Mouse (Mus musculus) thymus, postnatal 36 days (tissue): Measurements from ENCODE around the gene Brms1l.
A peak's percentile ranks its signal among the peaks of the same experiment; 100 is the strongest.
"Not testable (repeated sequence)": the region's sequence is repeated elsewhere in the genome, so short reads cannot be mapped to it uniquely, and the experiment has no call there.

ENCODE experiments used
- DNase-seq, 2 experiments: peaks; one replicate each; pipeline ENCODE4 v3.0.0; 2022; ENCODE audit warnings: mixed read lengths in 2 of 2

The Brms1l gene

DNA sequence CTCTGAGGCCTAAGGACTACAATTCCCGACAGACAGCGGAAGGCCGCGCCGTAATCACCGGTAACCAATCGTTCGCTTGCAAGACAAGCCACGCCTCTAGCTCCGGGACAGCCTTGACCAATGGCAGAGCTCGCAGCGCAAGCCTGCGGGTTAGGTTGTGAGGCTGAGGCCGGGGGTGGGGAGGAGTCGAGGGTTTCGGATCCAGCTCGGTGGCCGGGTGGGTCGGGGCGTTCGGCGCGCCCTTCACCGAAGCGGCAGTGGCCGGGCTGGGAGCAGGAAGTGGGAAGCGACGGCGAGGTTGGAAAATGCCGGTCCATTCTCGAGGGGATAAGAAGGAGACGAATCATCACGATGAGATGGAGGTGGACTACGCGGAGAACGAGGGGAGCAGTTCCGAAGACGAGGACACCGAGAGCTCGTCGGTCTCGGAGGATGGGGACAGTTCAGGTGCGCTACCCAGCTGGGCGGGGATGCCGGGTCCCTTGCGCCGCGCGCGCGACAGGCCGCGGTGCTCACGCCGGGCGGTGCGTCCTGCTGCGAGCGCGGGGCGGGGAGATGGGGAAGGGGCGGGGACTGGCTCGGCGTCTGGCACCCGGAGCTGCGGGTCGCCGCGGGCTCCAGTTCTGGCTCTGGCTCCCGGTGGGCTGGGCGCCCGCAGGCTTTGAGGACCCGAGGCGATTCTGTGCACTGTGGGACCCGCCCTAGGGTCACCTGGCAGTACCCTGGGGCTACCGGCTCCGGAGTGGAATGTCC is at the start of gene Brms1l:
Gene Brms1l (plus strand): TSS at position 126 of the 753 bp plus-strand sequence.
- DNase-seq = peak; percentile 94 to 97

DNA sequence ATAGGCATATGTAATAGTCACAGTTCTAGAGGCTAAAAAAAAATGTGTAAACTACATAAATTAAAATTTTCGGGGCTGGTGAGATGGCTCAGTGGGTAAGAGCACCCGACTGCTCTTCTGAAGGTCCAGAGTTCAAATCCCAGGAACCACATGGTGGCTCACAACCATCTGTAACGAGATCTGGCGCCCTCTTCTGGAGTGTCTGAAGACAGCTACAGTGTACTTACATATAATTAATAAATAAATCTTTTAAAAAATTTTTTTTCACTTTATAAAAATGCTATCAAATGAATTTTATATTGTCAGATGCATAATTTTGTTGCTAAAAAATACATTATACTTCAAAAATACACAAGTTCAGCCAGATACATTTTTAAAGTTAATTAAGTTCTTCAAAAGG is 41.6 kb upstream of the Brms1l start:
- DNase-seq = not testable (repeated sequence)

DNA sequence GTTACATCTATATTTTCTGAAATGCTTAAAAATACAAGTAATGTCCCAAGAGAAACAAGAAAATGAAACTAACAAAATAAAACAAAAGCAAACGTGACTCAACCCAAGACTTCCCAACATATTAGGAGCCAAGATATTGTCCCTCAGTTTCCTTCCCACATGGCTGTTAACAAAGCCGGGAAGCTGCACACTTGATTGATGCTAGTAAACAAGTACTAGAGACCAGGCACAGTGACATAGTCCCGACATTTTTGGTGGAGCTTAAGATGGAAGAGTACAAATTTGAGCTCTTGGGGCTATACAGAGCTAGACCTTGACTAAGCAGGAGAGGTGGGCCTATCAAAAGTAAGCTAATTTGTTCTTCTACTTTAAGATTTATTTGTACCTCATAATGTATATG is 39.0 kb upstream of the Brms1l start:
- DNase-seq = no peak

DNA sequence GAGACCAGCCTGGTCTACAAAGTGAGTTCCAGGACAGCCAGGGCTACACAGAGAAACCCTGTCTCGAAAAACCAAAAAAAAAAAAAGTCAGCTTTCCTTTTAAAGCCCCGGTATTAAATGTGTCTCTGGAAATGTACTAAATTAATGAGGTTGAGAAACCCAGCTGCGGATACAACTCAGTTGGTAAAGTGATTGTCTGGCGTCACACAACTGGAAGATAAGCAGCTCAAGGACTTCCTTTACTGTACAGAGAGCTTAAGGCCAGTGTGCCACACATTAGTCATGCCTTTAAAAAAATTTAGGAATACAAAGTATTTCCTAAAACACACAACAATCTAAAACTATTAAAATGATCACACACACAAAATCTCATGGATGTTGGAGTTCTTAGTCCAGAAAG is 37.4 kb upstream of the Brms1l start:
- DNase-seq = no peak

DNA sequence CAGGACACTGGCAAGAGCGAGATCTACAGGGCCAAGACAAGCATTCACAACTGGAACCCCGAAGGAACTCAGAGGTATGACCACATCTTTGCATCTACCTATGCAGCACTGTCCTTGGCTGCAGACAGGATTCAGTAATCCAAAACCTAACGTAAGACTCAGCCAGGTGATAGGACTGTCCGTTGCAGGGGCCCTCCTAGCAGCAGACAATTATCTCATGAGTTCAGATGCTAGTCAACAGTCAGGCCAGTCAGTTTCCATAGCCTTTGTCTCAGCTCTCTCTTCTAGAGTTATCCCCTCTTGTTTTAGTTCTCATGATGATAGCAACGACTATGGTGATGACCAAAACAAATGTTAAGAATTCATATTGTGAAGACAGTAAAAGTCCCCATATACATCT is 36.0 kb upstream of the Brms1l start:
- no peak for DNase-seq

DNA sequence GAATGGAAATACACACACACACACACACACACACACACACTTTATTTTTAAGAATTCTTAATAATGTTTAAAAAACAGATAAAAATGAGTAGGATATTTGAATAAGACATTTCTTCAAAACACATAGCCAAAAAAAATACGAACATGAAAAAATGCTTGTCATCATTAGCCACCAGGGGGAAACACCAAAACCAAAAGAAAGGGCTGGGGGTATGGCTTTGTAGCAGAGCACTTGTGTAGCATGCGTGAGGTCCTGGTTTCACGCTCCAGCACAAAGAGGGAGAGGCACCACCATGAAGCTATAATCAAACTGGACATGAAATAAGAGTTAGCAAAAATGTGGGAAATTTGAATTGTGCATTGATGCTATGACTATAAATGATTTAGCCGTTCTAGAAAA is 35.0 kb upstream of the Brms1l start:
- no peak for DNase-seq

DNA sequence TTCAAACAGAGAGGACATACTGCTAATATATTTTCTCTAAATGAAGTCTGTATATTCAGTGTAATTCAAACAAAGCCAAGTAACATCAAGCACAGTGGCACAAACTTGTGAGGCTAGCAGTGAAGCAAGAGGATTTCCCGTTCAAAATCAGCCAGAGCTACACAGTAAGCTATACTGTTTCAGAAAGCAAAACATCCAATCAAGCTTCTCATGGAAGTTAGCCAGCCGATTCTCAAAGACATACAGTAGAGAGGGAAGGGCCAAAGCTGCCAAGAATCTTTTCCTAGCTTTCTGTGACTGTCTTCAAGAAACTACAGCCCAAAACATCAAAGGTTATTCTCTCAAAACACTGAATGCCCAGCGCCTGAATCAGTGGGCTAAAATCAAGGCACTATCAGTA is 31.1 kb upstream of the Brms1l start:
- DNase-seq = no peak

DNA sequence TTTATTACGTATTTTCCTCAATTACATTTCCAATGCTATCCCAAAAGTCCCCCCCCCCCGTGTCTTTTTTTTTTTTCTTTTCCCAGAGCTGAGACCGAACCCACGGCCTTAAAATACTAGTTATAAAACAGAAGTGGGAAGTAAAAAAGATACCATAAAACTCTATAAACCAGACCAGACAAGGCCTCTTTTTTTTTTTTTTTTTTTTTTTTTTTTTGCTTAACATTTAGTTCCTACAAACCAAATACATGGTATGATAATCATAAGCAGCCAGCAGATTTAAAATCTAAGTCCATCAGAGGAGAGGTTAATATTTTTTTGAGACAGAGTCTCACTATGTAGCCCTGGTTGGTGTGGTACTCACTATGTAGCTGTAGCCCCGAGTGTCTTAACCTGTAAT is 19.6 kb upstream of the Brms1l start:
- no peak for DNase-seq

DNA sequence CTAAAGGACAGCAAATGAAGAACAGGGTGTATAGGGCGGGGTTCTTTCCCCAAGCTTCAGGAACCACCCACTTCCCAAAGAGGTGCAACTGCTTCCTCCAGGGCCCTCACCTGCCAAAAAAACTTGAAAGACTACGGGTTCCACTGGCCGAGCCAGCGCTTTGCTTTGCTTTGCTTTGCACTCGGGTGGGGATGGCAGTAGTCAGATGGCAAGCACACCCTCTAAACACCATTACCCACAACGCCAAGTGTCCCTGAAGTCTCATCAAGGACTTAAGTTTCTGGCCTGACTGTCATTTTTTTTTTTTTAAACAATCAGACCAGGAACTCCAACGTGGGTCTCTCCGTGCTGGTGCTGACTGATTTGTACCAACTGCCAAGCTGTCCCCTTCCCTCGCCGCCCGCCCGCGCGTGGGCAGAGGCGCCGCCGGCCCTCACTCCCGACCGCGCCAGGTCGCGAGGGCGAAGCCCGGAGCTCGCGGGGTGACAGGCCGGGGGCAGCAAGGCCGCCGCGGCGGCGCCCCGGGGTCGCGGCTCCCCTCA is 15.9 kb upstream of the Brms1l start:
- peak; percentile 32 to 40 for DNase-seq

DNA sequence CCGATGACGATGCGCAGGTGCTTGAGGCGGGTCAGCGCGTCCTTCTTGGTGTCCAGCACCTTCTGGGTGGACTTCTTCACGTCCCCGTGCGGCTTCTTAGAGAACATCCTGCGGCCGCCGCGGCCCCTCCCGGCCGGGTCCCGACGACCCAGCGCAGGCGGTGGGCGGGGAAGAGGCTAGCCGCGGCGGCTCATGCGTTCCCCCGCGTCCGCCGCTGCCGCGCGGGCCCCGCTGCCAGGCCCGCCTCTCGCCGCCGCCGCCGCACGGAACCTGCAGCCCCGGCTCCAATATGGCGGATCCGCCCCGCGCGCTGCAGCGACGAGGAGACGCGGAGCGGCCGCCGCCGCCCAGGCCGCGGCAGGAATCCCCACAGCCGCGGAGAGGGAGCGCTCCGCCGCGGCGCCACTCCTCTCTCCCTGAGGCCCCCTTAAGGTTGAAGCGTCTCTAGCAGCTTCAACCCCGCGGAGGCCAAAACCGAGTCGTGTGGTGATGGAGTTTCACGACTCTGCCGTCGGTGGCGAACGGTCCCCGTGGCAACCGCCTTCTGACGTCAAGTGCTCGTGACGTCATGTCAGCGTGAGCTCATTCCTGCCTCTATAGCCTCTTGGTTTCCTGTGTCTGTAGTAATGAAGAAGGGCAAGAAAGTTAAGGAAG is 15.3 kb upstream of the Brms1l start, which contains the start of gene Ralgapa1:
Gene Ralgapa1 (minus strand): TSS at position 507 of the 654 bp plus-strand sequence.
- DNase-seq = peak; percentile 85 to 88

DNA sequence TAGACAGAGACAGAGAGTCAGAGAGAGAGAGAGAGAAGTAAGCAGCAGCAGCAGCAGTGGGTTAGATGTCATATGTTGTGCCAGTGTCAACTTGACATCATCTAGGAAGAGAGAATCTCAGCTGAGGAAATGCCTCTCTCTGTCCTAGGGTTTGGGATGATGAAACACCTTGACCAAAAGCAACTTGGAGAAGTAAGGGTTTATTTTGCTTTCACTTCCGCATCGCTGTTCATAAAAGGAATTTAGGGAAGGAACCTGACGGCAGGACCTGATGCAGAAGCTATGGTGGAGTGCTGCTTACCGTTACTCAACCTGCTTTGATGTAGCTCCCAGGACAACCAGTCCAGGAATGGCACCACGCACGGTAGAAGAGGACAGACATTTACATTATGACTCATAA is 12.1 kb upstream of the Brms1l start:
- DNase-seq = no peak

DNA sequence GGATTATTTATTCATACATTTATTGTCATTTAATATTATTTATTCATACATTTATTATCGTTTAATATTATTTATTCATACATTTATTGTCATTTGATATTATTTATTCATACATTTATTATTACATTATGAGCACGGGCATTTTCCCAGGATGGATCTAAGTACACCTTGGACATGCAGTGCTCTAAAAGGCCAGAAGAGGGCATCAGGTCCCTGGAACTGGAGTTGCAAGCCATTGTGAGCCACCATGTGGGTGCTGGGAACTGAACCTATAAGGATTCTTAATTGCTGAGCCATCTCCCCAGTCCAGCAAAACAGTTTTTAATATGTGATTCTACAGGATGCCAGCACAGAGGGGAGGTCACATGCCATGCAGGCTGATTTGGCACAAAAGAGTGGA is 10.6 kb upstream of the Brms1l start:
- no peak for DNase-seq

DNA sequence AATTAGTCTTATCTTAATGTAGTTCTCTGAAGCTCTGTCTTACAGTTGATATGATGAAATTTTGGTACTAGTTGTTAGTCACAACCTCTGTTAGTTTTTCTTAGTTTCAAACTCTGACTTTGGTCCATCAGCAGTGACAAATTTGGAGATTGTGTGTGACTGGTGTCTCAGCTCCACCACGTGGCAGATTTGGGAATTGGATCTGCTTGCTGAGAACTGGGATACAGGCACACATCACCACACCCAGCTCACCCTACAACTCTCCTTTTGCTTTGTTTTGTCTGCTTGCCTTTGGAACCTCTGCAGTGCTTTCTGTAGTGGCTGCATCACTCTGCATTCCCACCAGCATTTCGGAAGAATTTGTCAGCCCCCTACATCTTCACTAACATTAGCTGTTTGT is 5.0 kb upstream of the Brms1l start:
- peak; percentile 52 to 64 for DNase-seq

DNA sequence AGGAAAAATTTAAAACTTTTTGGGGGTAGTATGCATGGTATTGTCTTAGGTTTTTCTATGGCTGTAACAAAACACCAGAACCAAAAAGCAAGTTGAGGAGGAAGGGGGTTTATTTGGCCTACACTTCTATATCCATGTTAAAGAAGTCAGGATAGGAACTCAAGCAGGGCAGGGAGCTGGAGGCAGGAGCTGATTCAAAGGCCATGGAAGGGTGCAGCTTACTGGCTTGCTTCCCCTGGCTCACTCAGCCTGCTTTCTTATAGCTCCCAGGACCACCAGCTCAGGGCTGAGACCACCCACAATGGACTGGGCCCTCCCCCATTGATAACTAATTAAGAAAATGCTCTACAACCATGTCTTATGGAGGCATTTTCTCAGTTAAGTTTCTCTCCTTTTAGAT is 3.2 kb upstream of the Brms1l start:
- no peak for DNase-seq

DNA sequence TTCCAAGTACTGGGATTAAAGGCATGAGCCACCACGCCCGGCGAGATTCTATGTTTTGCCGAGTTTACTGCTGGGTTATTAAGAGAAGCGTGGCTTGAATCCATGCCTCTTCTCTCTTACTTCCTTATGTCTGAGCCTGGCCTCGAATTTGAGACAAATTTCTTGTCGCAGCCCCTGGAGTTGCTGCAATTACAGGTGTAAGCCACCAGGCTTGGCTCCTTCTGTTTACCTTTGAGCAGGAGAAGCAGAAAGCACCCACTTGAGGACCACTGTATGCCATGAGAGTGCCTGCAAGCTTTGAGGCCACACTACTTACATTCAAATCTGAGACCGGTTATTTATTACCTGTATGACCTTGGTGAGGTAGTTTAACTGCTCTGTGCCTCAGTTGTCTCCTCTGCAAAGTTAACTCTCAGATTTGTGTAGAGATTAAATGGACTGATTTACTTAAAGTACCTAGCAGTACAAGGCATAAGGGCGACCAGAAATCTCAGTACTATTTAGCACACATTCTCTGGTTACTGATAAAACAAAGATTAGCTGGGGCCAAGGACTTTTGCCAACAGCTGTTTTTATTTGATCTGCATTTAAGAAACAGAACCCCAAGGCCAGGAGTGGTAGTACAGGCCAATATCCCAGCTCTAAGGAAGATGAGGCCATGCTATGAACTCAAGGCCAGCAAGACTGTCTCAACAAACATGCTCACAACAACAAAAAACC is 2.1 kb upstream of the Brms1l start:
- DNase-seq = no peak

DNA sequence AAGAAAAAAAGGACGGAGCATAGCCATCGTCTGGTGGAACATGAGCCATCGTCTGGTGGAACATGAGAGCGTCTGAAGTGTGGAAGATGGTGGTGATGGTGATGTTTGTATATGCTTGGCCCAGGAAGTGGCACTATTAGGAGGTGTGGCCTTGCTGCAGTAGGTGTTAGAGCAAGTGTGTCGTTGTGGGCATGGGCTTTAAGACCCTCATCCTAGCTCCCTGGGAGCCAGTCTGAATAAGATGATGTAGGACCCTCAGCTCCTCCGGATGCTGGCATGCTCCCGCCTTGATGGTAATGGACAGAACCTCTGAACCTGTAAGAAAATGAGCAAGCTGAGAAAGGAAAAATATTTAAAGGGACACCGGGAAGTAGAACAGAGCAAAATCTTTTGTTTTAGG is 1.2 kb upstream of the Brms1l start:
- DNase-seq = no peak

DNA sequence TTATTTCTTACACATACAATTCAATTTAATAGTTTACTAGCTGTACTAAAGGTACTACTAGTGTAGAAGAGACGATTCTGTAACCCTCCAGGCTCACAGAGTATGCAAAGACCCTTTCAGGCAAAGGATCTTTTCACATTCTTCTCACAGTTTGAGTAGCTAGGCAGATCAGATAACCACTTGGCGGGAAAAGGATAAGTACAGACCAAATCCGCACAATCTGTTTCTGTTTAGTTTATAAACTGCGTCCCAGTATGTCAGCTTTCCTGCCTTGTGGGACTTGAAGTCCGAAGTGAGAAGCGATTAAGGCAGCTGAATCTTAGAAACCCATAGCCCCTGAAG is 296 bp upstream of the Brms1l start:
- DNase-seq = no peak

DNA sequence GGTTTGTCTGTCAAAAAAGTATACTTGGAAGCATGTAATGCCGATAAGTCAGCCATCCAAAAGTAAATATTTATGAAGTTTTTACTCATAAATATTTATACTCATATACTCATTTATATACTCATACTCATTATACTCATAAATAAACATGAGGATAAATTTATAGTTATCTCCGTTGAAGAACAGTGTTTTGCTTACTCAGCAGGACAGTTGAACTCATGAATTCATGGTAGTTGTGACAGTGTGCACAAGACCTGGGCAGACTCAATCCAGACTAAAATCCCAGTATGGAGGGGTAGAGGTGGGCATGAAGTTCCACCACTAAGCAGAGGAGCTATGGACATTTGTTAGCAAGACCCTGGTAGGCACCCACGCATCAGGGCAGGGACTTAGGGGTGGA is 1.4 kb downstream of the Brms1l start:
- DNase-seq = no peak

DNA sequence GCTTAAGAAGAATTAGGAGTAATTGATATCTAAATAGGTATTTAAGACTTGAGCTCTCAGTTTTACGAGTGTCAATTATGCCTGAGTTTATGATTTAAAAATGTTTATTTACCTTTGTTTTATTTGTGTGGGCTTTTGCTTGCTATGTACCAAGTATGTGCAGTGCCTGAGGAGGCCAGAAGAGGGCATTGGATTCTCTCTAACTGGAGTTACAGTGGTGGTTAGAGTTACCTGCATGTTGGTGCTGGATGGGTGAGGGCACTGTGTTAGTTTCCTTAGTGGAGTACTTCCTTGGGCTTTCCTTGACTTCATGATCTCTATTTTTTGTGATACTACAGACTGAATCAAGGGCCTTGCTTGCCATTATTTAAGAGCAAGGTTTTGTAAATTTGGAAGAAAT is 10.6 kb downstream of the Brms1l start:
- DNase-seq = peak; percentile 39

DNA sequence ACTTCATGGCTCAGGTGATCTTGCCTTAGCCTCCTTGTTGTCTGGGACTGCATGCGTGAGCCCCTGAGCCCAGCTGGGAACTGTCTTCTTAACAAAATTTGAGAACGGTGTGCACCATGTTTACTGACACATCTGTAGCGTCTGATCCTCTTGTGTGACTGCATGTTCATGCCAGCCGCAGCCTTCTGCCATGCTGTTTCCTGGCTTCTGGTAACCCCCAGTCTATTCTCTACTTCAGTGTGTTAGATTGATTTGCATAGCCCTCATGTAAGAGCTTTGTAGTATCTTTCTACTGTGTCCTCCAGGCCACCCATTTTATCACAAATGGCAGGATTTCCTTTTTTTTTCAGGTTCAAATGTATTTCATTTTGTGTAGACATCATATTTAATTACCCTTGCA is 11.7 kb downstream of the Brms1l start:
- no peak for DNase-seq

DNA sequence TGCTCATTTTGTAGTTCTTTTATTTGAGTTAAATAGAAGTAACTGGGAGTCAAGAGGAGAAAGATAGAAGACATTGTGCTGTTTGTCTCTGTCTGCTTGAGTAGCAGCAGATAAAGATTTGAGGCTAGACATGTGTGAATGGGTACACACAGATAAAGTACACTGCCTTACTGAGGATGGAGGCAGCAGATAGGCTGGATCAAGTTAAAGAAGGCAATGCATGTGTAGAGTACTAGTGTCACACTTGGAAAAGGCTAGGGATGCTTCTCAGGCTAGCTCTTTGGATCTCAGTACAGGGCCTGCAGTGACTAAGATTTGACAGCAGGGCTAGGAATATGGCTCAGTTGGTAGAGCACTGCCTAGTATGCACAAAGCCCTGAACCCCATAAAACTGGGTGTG is 14.5 kb downstream of the Brms1l start:
- DNase-seq = no peak

DNA sequence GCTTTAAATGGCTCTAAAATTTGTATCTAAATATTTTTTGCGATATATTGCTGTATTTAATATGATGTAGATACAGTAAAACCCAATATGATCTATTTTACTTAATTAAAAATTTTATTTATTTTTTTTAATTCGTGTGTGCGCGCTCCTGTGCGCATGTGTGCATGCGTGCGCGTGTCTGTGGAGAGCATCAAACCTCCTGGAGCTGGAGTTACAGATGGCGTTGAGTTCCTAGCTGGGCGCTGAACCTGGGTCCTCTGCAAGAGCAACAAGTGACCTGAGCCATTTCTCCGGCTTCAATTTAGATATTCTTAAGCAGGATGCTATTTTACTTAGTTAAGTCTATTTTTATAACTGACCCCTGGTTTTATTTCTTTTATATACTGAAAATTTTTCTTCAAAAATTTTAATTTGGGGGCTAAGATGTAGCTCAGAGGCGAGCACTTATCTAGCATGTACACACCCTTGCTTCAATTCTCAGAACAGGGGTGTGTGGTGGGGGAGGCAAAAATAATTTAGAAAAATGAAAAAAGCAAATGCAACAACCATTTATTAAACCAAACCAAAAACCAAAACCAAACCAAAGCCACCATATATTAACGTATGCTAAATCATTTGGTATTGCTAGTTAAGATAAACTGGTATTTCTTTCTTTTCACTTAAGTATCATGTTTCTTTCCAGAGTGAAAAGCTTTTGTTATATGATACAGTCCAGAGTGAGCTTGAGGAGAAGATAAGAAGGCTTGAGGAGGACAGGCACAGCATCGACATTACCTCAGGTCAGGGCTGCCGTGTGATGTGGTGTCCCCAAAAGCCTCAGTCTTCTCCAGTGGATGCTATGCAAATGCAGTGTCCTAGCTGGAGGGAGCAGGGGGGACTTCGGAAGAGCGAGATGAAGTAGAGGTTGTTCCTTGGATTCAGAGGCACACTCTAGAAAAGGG is 23.6 kb downstream of the Brms1l start:
- DNase-seq = no peak

DNA sequence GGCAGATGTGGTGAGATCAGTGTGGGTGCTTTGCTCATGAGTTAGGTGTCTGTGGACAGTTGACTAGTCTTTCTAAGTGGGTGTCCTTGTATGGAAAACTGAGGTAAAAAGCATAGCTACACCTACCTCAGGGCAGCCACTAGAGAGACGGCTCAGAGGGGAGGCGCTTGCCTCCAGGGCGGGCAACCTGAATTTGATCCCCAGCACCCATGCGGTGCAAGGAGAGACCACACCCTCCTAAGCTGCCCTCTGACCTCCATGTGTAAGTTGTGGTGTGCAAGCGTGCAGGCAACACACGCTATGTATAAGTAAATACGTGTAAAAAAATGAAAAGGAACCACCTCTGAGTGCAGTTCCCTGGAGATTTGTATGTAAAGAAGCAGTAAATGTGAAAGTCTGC is 24.5 kb downstream of the Brms1l start:
- DNase-seq = no peak
